Mouse (Mus musculus): ENCODE data around the gene Slc25a1. TPM values are rescaled to one million over a fixed set of nuclear protein-coding genes. Genes with fewer than 3 reads are reported as not detected.
A peak's percentile ranks its signal among the peaks of the same experiment; 100 is the strongest.

Gene Slc25a1
- polyA plus RNA-seq, 1 experiment from 2014 or later = 37.8 TPM

GRCm38 (mm10) chr16:17921325-17922162 lies 6.5 kb downstream of the Slc25a1 start:
- Histone ChIP-seq H3K4me3 (peak overlapping the region; percentile 70), H3K9me3 (replicated peaks) (0 out of 2 replicates have a peak, but pooled peaks cover 3% of the 10 kb centered on the region), H3K27me3 (replicated peaks) (peaks cover 35% of the 10 kb centered on the region), H3K36me3 (peaks cover 17% of the 10 kb centered on the region), H3K4me1 (replicated peaks) (peaks cover 18% of the 10 kb centered on the region), H3K4me2 (peak overlapping the region; percentile 95), H3K9ac (peak overlapping the region; percentile 90), H3K27ac (ENCODE audit: poor library complexity, severe bottlenecking) (peak overlapping the region; percentile 72)
- peak; percentile 94 for ATAC-seq (ENCODE audit: insufficient number of reproducible peaks, low FRiP score)
- 2% methylated on average over 45 of the region's 47 CpGs for WGBS

GRCm38 (mm10) chr16:17920586-17920985 lies 7.4 kb downstream of the Slc25a1 start:
- Histone ChIP-seq H3K27ac (ENCODE audit: poor library complexity, severe bottlenecking) (no peak overlapping the region), H3K4me3 (peak overlapping the region; percentile 70), H3K4me1 (replicated peaks) (peaks cover 18% of the 10 kb centered on the region), H3K4me2 (peak overlapping the region; percentile 95), H3K36me3 (peaks cover 9% of the 10 kb centered on the region), H3K27me3 (replicated peaks) (peaks cover 44% of the 10 kb centered on the region), H3K9me3 (replicated peaks) (0 out of 2 replicates have a peak, but pooled peaks cover 3% of the 10 kb centered on the region), H3K9ac (peak overlapping the region; percentile 48)
- WGBS = 5% methylated on average over 20 of the region's 20 CpGs
- no peak for ATAC-seq (ENCODE audit: insufficient number of reproducible peaks, low FRiP score)

- no peak within 1 kb of the TSS for H3K27ac ChIP-seq (ENCODE audit: poor library complexity, severe bottlenecking)
- peak within 1 kb of the TSS; percentile 64 for H3K4me2 ChIP-seq
- no peak for ATAC-seq (ENCODE audit: insufficient number of reproducible peaks, low FRiP score)
- H3K9me3 ChIP-seq (replicated peaks) = 0 out of 2 replicates have a peak, but pooled peaks cover 3% of the 10 kb centered on the region
- H3K9ac ChIP-seq = peak within 1 kb of the TSS; percentile 24; the same call in 1 of the 2 replicates
- WGBS = under 1% methylated on average over 106 of the region's 106 CpGs
- H3K4me3 ChIP-seq = peak within 1 kb of the TSS; percentile 43
- no peaks in the 10 kb centered on the region for H3K36me3 ChIP-seq
- peaks cover 19% of the 10 kb centered on the region for H3K4me1 ChIP-seq (replicated peaks)
- H3K27me3 ChIP-seq (replicated peaks) = peaks cover 70% of the 10 kb centered on the region
Measured at GRCm38 (mm10) chr16:17914307-17915249, 13.4 kb downstream of the Slc25a1 start, which contains the start of gene Gsc2. Gsc2 (minus strand) TSS chr16:17915059.

- Histone ChIP-seq H3K4me1 (replicated peaks) (peaks cover 19% of the 10 kb centered on the region), H3K36me3 (peaks cover 33% of the 10 kb centered on the region), H3K27ac (ENCODE audit: poor library complexity, severe bottlenecking) (no peak within 1 kb of the TSS), H3K4me2 (peak within 1 kb of the TSS; percentile 88), H3K9me3 (replicated peaks) (no peaks in the 10 kb centered on the region), H3K4me3 (peak within 1 kb of the TSS; percentile 89), H3K9ac (peak within 1 kb of the TSS; percentile 79), H3K27me3 (replicated peaks) (peaks cover 46% of the 10 kb centered on the region)
- WGBS = under 1% methylated on average over 35 of the region's 35 CpGs
- peak; percentile 91 for ATAC-seq (ENCODE audit: insufficient number of reproducible peaks, low FRiP score)
Measured at GRCm38 (mm10) chr16:17911052-17911595, 16.9 kb downstream of the Slc25a1 start, which contains the start of gene Ess2. Ess2 (minus strand) TSS chr16:17911348.

GRCm38 (mm10) chr16:17898462-17898861 lies 29.6 kb downstream of the Slc25a1 start, which contains the start of the genes Dgcr2 and Tssk2:
Dgcr2 (minus strand) TSS chr16:17898562.
Tssk2 (plus strand) TSS chr16:17898637.
- Histone ChIP-seq H3K36me3 (peaks cover 53% of the 10 kb centered on the region), H3K4me1 (replicated peaks) (no peaks in the 10 kb centered on the region), H3K4me3 (no peak within 1 kb of the TSS), H3K27ac (ENCODE audit: poor library complexity, severe bottlenecking) (no peak within 1 kb of the TSS), H3K9me3 (replicated peaks) (no peaks in the 10 kb centered on the region), H3K4me2 (no peak within 1 kb of the TSS), H3K27me3 (replicated peaks) (no peaks in the 10 kb centered on the region), H3K9ac (no peak within 1 kb of the TSS)
- no peak for ATAC-seq (ENCODE audit: insufficient number of reproducible peaks, low FRiP score)
- WGBS = 86% methylated on average over 14 of the region's 14 CpGs

- Histone ChIP-seq H3K9me3 (replicated peaks) (no peaks in the 10 kb centered on the region), H3K4me2 (no peak overlapping the region), H3K9ac (no peak overlapping the region), H3K27me3 (replicated peaks) (no peaks in the 10 kb centered on the region), H3K4me1 (replicated peaks) (peaks cover 9% of the 10 kb centered on the region; the same call in 1 of the 2 replicates), H3K36me3 (peaks cover 30% of the 10 kb centered on the region), H3K27ac (ENCODE audit: poor library complexity, severe bottlenecking) (no peak overlapping the region), H3K4me3 (no peak overlapping the region)
- no peak for ATAC-seq (ENCODE audit: insufficient number of reproducible peaks, low FRiP score)
Measured at GRCm38 (mm10) chr16:17896091-17896490, 31.9 kb downstream of the Slc25a1 start.

- peaks cover 13% of the 10 kb centered on the region for H3K36me3 ChIP-seq
- no peaks in the 10 kb centered on the region for H3K9me3 ChIP-seq (replicated peaks)
- no peak within 1 kb of the TSS for H3K4me3 ChIP-seq
- peaks cover 20% of the 10 kb centered on the region for H3K4me1 ChIP-seq (replicated peaks)
- H3K4me2 ChIP-seq = no peak within 1 kb of the TSS
- H3K27me3 ChIP-seq (replicated peaks) = no peaks in the 10 kb centered on the region
- H3K27ac ChIP-seq (ENCODE audit: poor library complexity, severe bottlenecking) = no peak within 1 kb of the TSS
- no peak within 1 kb of the TSS for H3K9ac ChIP-seq
- no peak for ATAC-seq (ENCODE audit: insufficient number of reproducible peaks, low FRiP score)
- WGBS = 69% methylated on average over 2 of the region's 2 CpGs
Measured at GRCm38 (mm10) chr16:17893923-17894322, 34.1 kb downstream of the Slc25a1 start, which contains the start of gene Tssk1. Tssk1 (plus strand) TSS chr16:17894223.

- 50% methylated on average over 3 of the region's 3 CpGs for WGBS
- no peak overlapping the region for H3K9ac ChIP-seq
Measured at GRCm38 (mm10) chr16:17892606-17893005, 35.4 kb downstream of the Slc25a1 start.

GRCm38 (mm10) chr16:17891567-17891959 lies 36.5 kb downstream of the Slc25a1 start, which contains the start of gene Gm20518:
Gm20518 (minus strand) TSS chr16:17891671.
- Histone ChIP-seq H3K4me2 (peak within 1 kb of the TSS; percentile 77), H3K9ac (peak within 1 kb of the TSS; percentile 94), H3K4me1 (replicated peaks) (peaks cover 20% of the 10 kb centered on the region), H3K9me3 (replicated peaks) (no peaks in the 10 kb centered on the region), H3K36me3 (peaks cover 5% of the 10 kb centered on the region), H3K4me3 (peak within 1 kb of the TSS; percentile 67), H3K27me3 (replicated peaks) (no peaks in the 10 kb centered on the region), H3K27ac (ENCODE audit: poor library complexity, severe bottlenecking) (peak within 1 kb of the TSS; percentile 94)
- peak; percentile 99 for ATAC-seq (ENCODE audit: insufficient number of reproducible peaks, low FRiP score)
- under 1% methylated on average over 38 of the region's 38 CpGs for WGBS

More at GRCm38 (mm10) chr16:17892606-17893005, 35.4 kb downstream of the Slc25a1 start:
- peaks cover 5% of the 10 kb centered on the region for H3K36me3 ChIP-seq
- peaks cover 20% of the 10 kb centered on the region for H3K4me1 ChIP-seq (replicated peaks)
- H3K27ac ChIP-seq (ENCODE audit: poor library complexity, severe bottlenecking) = no peak overlapping the region
- H3K4me3 ChIP-seq = no peak overlapping the region
- no peak for ATAC-seq (ENCODE audit: insufficient number of reproducible peaks, low FRiP score)
- H3K27me3 ChIP-seq (replicated peaks) = no peaks in the 10 kb centered on the region
- H3K4me2 ChIP-seq = no peak overlapping the region
- H3K9me3 ChIP-seq (replicated peaks) = no peaks in the 10 kb centered on the region

GRCm38 (mm10) chr16:17890917-17891566 lies 37.0 kb downstream of the Slc25a1 start:
- Histone ChIP-seq H3K27me3 (replicated peaks) (no peaks in the 10 kb centered on the region), H3K4me2 (peak overlapping the region; percentile 77), H3K4me1 (replicated peaks) (peaks cover 20% of the 10 kb centered on the region), H3K4me3 (peak overlapping the region; percentile 67), H3K36me3 (peaks cover 5% of the 10 kb centered on the region), H3K27ac (ENCODE audit: poor library complexity, severe bottlenecking) (peak overlapping the region; percentile 94), H3K9me3 (replicated peaks) (no peaks in the 10 kb centered on the region), H3K9ac (peak overlapping the region; percentile 94)
- under 1% methylated on average over 44 of the region's 44 CpGs for WGBS
- ATAC-seq (ENCODE audit: insufficient number of reproducible peaks, low FRiP score) = peak; percentile 78
